Mouse (Mus musculus) thymus, adult 2 months (tissue): Measurements from ENCODE around the gene Homer2.

Experiments used
- CTCF ChIP-seq: fragments of 200-500 bp; IDR thresholded peaks from 2 replicates; pipeline ENCODE4 v1.5.1; 2012; ENCODE audit warnings: mild to moderate bottlenecking, control low read depth, low read length, moderate library complexity, borderline replicate concordance; ENCODE audit not compliant: control insufficient read depth, poor library complexity, insufficient read depth; ENCODE audit errors: extremely low read depth
- POLR2A ChIP-seq: fragments of 200-500 bp; IDR thresholded peaks from 2 replicates; pipeline ENCODE4 v1.6.1; 2012; ENCODE audit warnings: mild to moderate bottlenecking, low read length, control low read depth, moderate library complexity; ENCODE audit not compliant: control insufficient read depth, poor library complexity, insufficient read depth; ENCODE audit errors: extremely low read depth

GRCm38 (mm10) chr7:81622793-81623192 lies 84.5 kb downstream of the Homer2 start:
- TF ChIP-seq POLR2A: no peak
- TF ChIP-seq CTCF: no peak
